Comparison of ENCODE assay signal across 18 mouse cellular contexts in genomic region chr4:87695811-87696210, GRCm38 (mm10).
DNase-seq lines count a peak whose midpoint lies in the region; ATAC-seq and TF ChIP-seq lines count a peak whose summit lies in the region.
"Had no signal": no experiment of that assay in that cellular context is flagged by ENCODE, and none has a peak within 500 bp of the region (broad histone marks: within the 10 kb centered on the region; RNA-seq: fewer than 3 reads in every experiment).

No protein-coding gene starts in this region.

- DNase-seq in cerebellum, postnatal 14 days, result peak; percentile 21 to 58
- DNase-seq in cerebellum, adult 18-20 months, result no peak
- peak; percentile 28 for DNase-seq in brain, adult 2 months (ENCODE audit: low read depth, low spot score)
- peak; percentile 53 for DNase-seq in brain, embryonic 14.5 days (ENCODE audit: low read depth)
- DNase-seq: adrenal gland, adult 2 months; adrenal gland, postnatal 25 days; gastrocnemius, postnatal 10 days; heart, adult 18-20 months; heart, postnatal 10 days; heart, postnatal 4 days; kidney, adult 18-20 months had no signal

- TF ChIP-seq POLR2A in brain, embryonic 14.5 days (IDR thresholded peaks at IDR 0.05; ENCODE audit: borderline replicate concordance, extremely low read depth, insufficient read depth, insufficient read length, poor library complexity, severe bottlenecking), result no peak

- no peak overlapping the region for H3K27ac ChIP-seq in forebrain, embryonic 16.5 days (ENCODE audit: low read length)
- no peak overlapping the region for H3K27ac ChIP-seq in forebrain, embryonic 12.5 days
- H3K27ac ChIP-seq: embryonic facial prominence, embryonic 12.5 days; forebrain, embryonic 13.5 days; heart, embryonic 10.5 days; hindbrain, embryonic 13.5 days; intestine, embryonic 15.5 days had no signal

- TF ChIP-seq CTCF in brain, embryonic 14.5 days (IDR thresholded peaks at IDR 0.05; ENCODE audit: borderline replicate concordance, extremely low read depth, insufficient read depth, insufficient read length), result no peak

- no peaks in the 10 kb centered on the region for H3K36me3 ChIP-seq in forebrain, embryonic 16.5 days (ENCODE audit: control insufficient read depth, insufficient read depth)
- no peaks in the 10 kb centered on the region for H3K36me3 ChIP-seq in forebrain, embryonic 12.5 days (replicated peaks)
- H3K36me3 ChIP-seq: embryonic facial prominence, embryonic 12.5 days; heart, embryonic 10.5 days; hindbrain, embryonic 13.5 days; intestine, embryonic 15.5 days had no signal

- H3K4me2 ChIP-seq in forebrain, embryonic 16.5 days (ENCODE audit: low read length), result no peak overlapping the region
- H3K4me2 ChIP-seq in forebrain, embryonic 12.5 days, result no peak overlapping the region
- H3K4me2 ChIP-seq: embryonic facial prominence, embryonic 12.5 days; forebrain, embryonic 13.5 days; hindbrain, embryonic 13.5 days; intestine, embryonic 15.5 days had no signal

- no peaks in the 10 kb centered on the region for H3K27me3 ChIP-seq in forebrain, embryonic 16.5 days (replicated peaks; ENCODE audit: control insufficient read depth, insufficient read depth, low read length)
- H3K27me3 ChIP-seq in forebrain, embryonic 12.5 days, result no peaks in the 10 kb centered on the region
- H3K27me3 ChIP-seq: forebrain, embryonic 13.5 days; hindbrain, embryonic 13.5 days; intestine, embryonic 15.5 days had no signal

- no peak overlapping the region for H3K9ac ChIP-seq in forebrain, embryonic 16.5 days (replicated peaks; ENCODE audit: low read depth, low read length)
- H3K9ac ChIP-seq in forebrain, embryonic 12.5 days, result no peak overlapping the region
- H3K9ac ChIP-seq: embryonic facial prominence, embryonic 12.5 days; forebrain, embryonic 13.5 days; hindbrain, embryonic 13.5 days; intestine, embryonic 15.5 days had no signal

- H3K4me3 ChIP-seq in forebrain, embryonic 16.5 days (replicated peaks; ENCODE audit: low read length), result no peak overlapping the region
- no peak overlapping the region for H3K4me3 ChIP-seq in forebrain, embryonic 12.5 days (replicated peaks)
- H3K4me3 ChIP-seq: embryonic facial prominence, embryonic 12.5 days; forebrain, embryonic 13.5 days; heart, embryonic 10.5 days; hindbrain, embryonic 13.5 days; intestine, embryonic 15.5 days had no signal

- 0 out of 2 replicates have a peak, but pooled peaks have one; percentile 38 for ATAC-seq in forebrain, embryonic 16.5 days
- ATAC-seq in forebrain, embryonic 12.5 days (ENCODE audit: low FRiP score), result no peak
- ATAC-seq: forebrain, embryonic 13.5 days; intestine, embryonic 15.5 days had no signal

- H3K4me1 ChIP-seq in forebrain, embryonic 16.5 days (replicated peaks; ENCODE audit: control insufficient read depth, insufficient read depth, low read length), result no peaks in the 10 kb centered on the region
- H3K4me1 ChIP-seq in forebrain, embryonic 12.5 days, result peaks cover 12% of the 10 kb centered on the region
- H3K4me1 ChIP-seq: intestine, embryonic 15.5 days had no signal

- WGBS in forebrain, embryonic 16.5 days, result 82% methylated on average over 5 of the region's 5 CpGs
- 94% methylated on average over 5 of the region's 5 CpGs for WGBS in forebrain, embryonic 12.5 days

- no peaks in the 10 kb centered on the region for H3K9me3 ChIP-seq in forebrain, embryonic 16.5 days (ENCODE audit: control insufficient read depth, low read length)
- no peaks in the 10 kb centered on the region for H3K9me3 ChIP-seq in forebrain, embryonic 12.5 days
- H3K9me3 ChIP-seq: embryonic facial prominence, embryonic 12.5 days; forebrain, embryonic 13.5 days; heart, embryonic 10.5 days; hindbrain, embryonic 13.5 days; intestine, embryonic 15.5 days had no signal

Comparison
In these comparisons a context has a peak if more than half of its experiments do, and no peak if none do; other contexts are left out.
1. DNase-seq: peak in cerebellum, postnatal 14 days (2 of 2), brain, adult 2 months (single experiment) and brain, embryonic 14.5 days (single experiment); none in cerebellum, adult 18-20 months (0 of 2).